Mouse (Mus musculus) ES-E14 (cell line): ENCODE measurements around the gene Gm20479.

Experiments
- CHD2 ChIP-seq: IDR thresholded peaks from 2 replicates; pipeline ENCODE4 v1.6.1; 2014; ENCODE audit warnings: mild to moderate bottlenecking, low read depth, low read length, inconsistent platforms
- ZNF384 ChIP-seq: IDR thresholded peaks from 2 replicates; pipeline ENCODE4 v1.6.1; 2012; ENCODE audit warnings: low read depth, low read length, inconsistent platforms

DNA sequence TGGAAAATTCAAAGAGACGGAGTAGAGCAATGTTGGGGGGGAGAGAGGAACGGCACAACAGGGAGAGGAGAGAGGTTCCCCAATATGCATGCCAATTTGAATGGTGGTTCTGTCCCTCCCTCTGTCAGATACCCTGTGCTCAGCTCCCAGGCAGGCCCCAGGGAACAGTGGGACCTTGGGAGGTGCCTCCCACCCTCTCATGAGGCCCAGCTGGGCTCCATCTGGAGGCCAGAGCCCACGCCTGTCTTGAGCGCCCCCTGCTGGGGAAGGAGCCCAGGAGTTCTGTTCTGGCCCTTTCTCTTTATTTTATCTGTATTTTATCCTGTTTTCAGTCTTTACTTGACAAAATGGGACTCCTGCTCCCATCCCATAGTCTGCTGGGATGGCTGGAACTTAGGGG lies 27.5 kb upstream of the Gm20479 start:
- no peak for TF ChIP-seq CHD2
- no peak for TF ChIP-seq ZNF384
